Mouse (Mus musculus) cerebellum, adult 18-20 months (tissue): Measurements from ENCODE around the gene Cul4a.

ENCODE experiments used
- DNase-seq, 2 experiments: peaks; one replicate each; pipeline ENCODE4 v3.0.0; 2021

Gene Cul4a

GRCm38 (mm10) chr8:13139641-13140182 is 34.3 kb downstream of the Cul4a start:
- no peak for DNase-seq

GRCm38 (mm10) chr8:13141681-13142080 is 36.3 kb downstream of the Cul4a start:
- DNase-seq: no peak

- DNase-seq: no peak
These were observed 43.1 kb downstream of the Cul4a start for GRCm38 (mm10) chr8:13148476-13148875.

- DNase-seq: no peak
These were observed 43.9 kb downstream of the Cul4a start for GRCm38 (mm10) chr8:13149287-13149686.

- peak in 1 of 2 experiments; percentile 19 for DNase-seq
These were observed 44.4 kb downstream of the Cul4a start for GRCm38 (mm10) chr8:13149866-13150265.

- no peak for DNase-seq
These were observed 45.5 kb downstream of the Cul4a start for GRCm38 (mm10) chr8:13150929-13151328.

GRCm38 (mm10) chr8:13154099-13154498 is 48.7 kb downstream of the Cul4a start:
- no peak for DNase-seq

GRCm38 (mm10) chr8:13155358-13155757 is 49.9 kb downstream of the Cul4a start:
- DNase-seq: no peak

- DNase-seq: no peak
These were observed 51.1 kb downstream of the Cul4a start for GRCm38 (mm10) chr8:13156327-13157097.

GRCm38 (mm10) chr8:13158718-13159376 is 53.4 kb downstream of the Cul4a start, which contains the start of gene Lamp1:
Gene Lamp1, plus strand, starts transcription at chr8:13159161.
- DNase-seq: peak; percentile 98 to 99

GRCm38 (mm10) chr8:13159377-13159881 is 54.0 kb downstream of the Cul4a start:
- DNase-seq: no peak

- no peak for DNase-seq
These were observed 55.3 kb downstream of the Cul4a start for GRCm38 (mm10) chr8:13160691-13161090.

- DNase-seq: no peak
These were observed 56.7 kb downstream of the Cul4a start for GRCm38 (mm10) chr8:13162098-13162497.

- DNase-seq: no peak
These were observed 58.1 kb downstream of the Cul4a start for GRCm38 (mm10) chr8:13163563-13163962.

- DNase-seq: no peak
These were observed 58.9 kb downstream of the Cul4a start for GRCm38 (mm10) chr8:13164361-13164760.

- DNase-seq: no peak
These were observed 65.1 kb downstream of the Cul4a start for GRCm38 (mm10) chr8:13170510-13170909.

- no peak for DNase-seq
These were observed 68.9 kb downstream of the Cul4a start for GRCm38 (mm10) chr8:13174305-13174704.

- DNase-seq: no peak
These were observed 69.4 kb downstream of the Cul4a start for GRCm38 (mm10) chr8:13174811-13175210.

GRCm38 (mm10) chr8:13175650-13176049 is 70.2 kb downstream of the Cul4a start:
- DNase-seq: no peak

GRCm38 (mm10) chr8:13177173-13177852 is 71.9 kb downstream of the Cul4a start:
- no peak for DNase-seq

GRCm38 (mm10) chr8:13178137-13178536 is 72.7 kb downstream of the Cul4a start:
- no peak for DNase-seq

- DNase-seq: no peak
These were observed 74.1 kb downstream of the Cul4a start for GRCm38 (mm10) chr8:13179482-13179881.

- DNase-seq: no peak
These were observed 74.5 kb downstream of the Cul4a start for GRCm38 (mm10) chr8:13179948-13180347.
